ENCODE assay signal across 9 mouse cellular contexts in the genomic region with DNA sequence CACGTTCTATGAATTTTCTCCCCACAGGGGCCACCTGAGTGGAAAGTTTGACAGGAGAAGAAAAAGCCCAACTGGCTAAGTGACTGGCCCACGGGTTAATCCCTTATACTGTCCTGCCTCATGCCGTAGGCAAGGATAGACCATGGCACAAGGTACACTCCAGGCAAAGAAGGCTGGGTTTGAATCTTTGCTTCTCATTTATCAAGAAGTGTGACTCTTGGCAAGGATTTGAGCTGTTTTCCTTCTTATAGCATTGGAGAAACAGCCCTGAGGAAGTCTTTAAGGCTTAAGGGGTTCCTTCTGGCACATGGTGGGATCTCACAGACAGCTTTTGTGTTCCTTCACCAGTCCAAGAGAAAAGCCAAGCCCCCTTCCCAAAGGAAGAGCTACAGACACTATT. TPM values are rescaled to one million over a fixed set of nuclear protein-coding genes. Genes with fewer than 3 reads are reported as not detected.
DNase-seq lines count a peak whose midpoint lies in the region; ATAC-seq and TF ChIP-seq lines count a peak whose summit lies in the region.
"Had no signal": no experiment of that assay in that cellular context is flagged by ENCODE, and none has a peak within 500 bp of the region (broad histone marks: within the 10 kb centered on the region; RNA-seq: fewer than 3 reads in every experiment).

No protein-coding gene starts in this region.

- H3K9me3 ChIP-seq in liver, embryonic 11.5 days (ENCODE audit: control insufficient read depth, low read length): no peaks in the 10 kb centered on the region
- H3K9me3 ChIP-seq in intestine, postnatal 0 days (ENCODE audit: control insufficient read depth): no peaks in the 10 kb centered on the region
- H3K9me3 ChIP-seq in stomach, embryonic 15.5 days: no peaks in the 10 kb centered on the region
- H3K9me3 ChIP-seq: hindbrain, embryonic 15.5 days had no signal

- no peak for DNase-seq in liver, embryonic 11.5 days (ENCODE audit: low spot score)
- DNase-seq in liver: no peak
- no peak for DNase-seq in embryo, embryonic 10 days (ENCODE audit: low spot score)

- no peaks in the 10 kb centered on the region for H3K27me3 ChIP-seq in liver, embryonic 11.5 days (replicated peaks; ENCODE audit: control insufficient read depth, insufficient read depth, low read length)
- no peaks in the 10 kb centered on the region for H3K27me3 ChIP-seq in intestine, postnatal 0 days (replicated peaks; ENCODE audit: control insufficient read depth, insufficient read depth, low read length)
- no peaks in the 10 kb centered on the region for H3K27me3 ChIP-seq in stomach, embryonic 15.5 days (replicated peaks)

- no peak overlapping the region for H3K27ac ChIP-seq in liver, embryonic 11.5 days (ENCODE audit: low read depth, low read length)
- no peak overlapping the region for H3K27ac ChIP-seq in bone marrow, adult 2 months (ENCODE audit: control insufficient read depth, insufficient read depth, low read depth, low read length, poor library complexity)
- no peak overlapping the region for H3K27ac ChIP-seq in intestine, postnatal 0 days (ENCODE audit: low read depth, low read length)
- no peak overlapping the region for H3K27ac ChIP-seq in stomach, embryonic 15.5 days
- H3K27ac ChIP-seq: hindbrain, embryonic 15.5 days; kidney, postnatal 0 days had no signal

- no peak for ATAC-seq in liver, embryonic 11.5 days (replicated peaks; ENCODE audit: low FRiP score)
- ATAC-seq in intestine, postnatal 0 days: no peak
- ATAC-seq in stomach, embryonic 15.5 days (ENCODE audit: insufficient read depth, low FRiP score, low read depth): no peak
- no peak for ATAC-seq in granulocyte monocyte progenitor cell, adult 5-6 weeks (replicated peaks; ENCODE audit: poor library complexity, severe bottlenecking)

- H3K4me3 ChIP-seq in liver, embryonic 11.5 days (ENCODE audit: low read depth, low read length): no peak overlapping the region
- H3K4me3 ChIP-seq in bone marrow, adult 2 months (replicated peaks; ENCODE audit: control insufficient read depth, low read depth, low read length): peak overlapping the region; percentile 28
- H3K4me3 ChIP-seq in intestine, postnatal 0 days (ENCODE audit: low read depth, low read length): no peak overlapping the region
- peak overlapping the region; percentile 76; the same call in 1 of the 2 replicates for H3K4me3 ChIP-seq in stomach, embryonic 15.5 days (replicated peaks)
- H3K4me3 ChIP-seq: hindbrain, embryonic 15.5 days had no signal

- H3K4me1 ChIP-seq in liver, embryonic 11.5 days (replicated peaks; ENCODE audit: control insufficient read depth, insufficient read depth, low read length): peaks cover 47% of the 10 kb centered on the region
- peaks cover 16% of the 10 kb centered on the region for H3K4me1 ChIP-seq in bone marrow, adult 2 months (ENCODE audit: control insufficient read depth, insufficient read depth, low read length)
- H3K4me1 ChIP-seq in intestine, postnatal 0 days (replicated peaks; ENCODE audit: control insufficient read depth, insufficient read depth, low read length): peaks cover 23% of the 10 kb centered on the region
- peaks cover 51% of the 10 kb centered on the region for H3K4me1 ChIP-seq in stomach, embryonic 15.5 days

- no peak for TF ChIP-seq CTCF in bone marrow, adult 2 months (IDR thresholded peaks at IDR 0.05; ENCODE audit: control insufficient read depth, insufficient read depth, low read length)
- TF ChIP-seq CTCF in intestine, postnatal 0 days (IDR thresholded peaks at IDR 0.05; ENCODE audit: low read depth): no peak

- H3K4me2 ChIP-seq in liver, embryonic 11.5 days: peak overlapping the region; percentile 99
- H3K4me2 ChIP-seq in intestine, postnatal 0 days (replicated peaks; ENCODE audit: low read depth): peak overlapping the region; percentile 94; the same call in 1 of the 2 replicates
- H3K4me2 ChIP-seq in stomach, embryonic 15.5 days: peak overlapping the region; percentile 98

- WGBS in liver, embryonic 11.5 days: 82% methylated on average over 3 of the region's 3 CpGs
- WGBS in bone marrow, adult 2 months: 71% methylated on average over 3 of the region's 3 CpGs
- WGBS in intestine, postnatal 0 days: 81% methylated on average over 3 of the region's 3 CpGs
- WGBS in stomach, embryonic 15.5 days: 77% methylated on average over 3 of the region's 3 CpGs

- no peak overlapping the region for H3K9ac ChIP-seq in liver, embryonic 11.5 days (ENCODE audit: low read depth, low read length)
- H3K9ac ChIP-seq in intestine, postnatal 0 days (ENCODE audit: low read depth, low read length): no peak overlapping the region
- H3K9ac ChIP-seq in stomach, embryonic 15.5 days: no peak overlapping the region
- H3K9ac ChIP-seq: hindbrain, embryonic 15.5 days had no signal

- no peaks in the 10 kb centered on the region for H3K36me3 ChIP-seq in liver, embryonic 11.5 days (ENCODE audit: control insufficient read depth, insufficient read depth, low read length)
- peaks cover under 1% of the 10 kb centered on the region; the same call in 1 of the 2 replicates for H3K36me3 ChIP-seq in intestine, postnatal 0 days (ENCODE audit: control insufficient read depth, insufficient read depth)
- no peaks in the 10 kb centered on the region for H3K36me3 ChIP-seq in stomach, embryonic 15.5 days
- H3K36me3 ChIP-seq: hindbrain, embryonic 15.5 days had no signal

- no peak for TF ChIP-seq POLR2A in bone marrow, adult 2 months (IDR thresholded peaks at IDR 0.05; ENCODE audit: borderline replicate concordance, control insufficient read depth, low read depth, low read length)

RNA-seq across cellular contexts. Expression of a gene that starts 1.5 kb away (rescaled TPM):
- 1.0 and 1.3 TPM in 2 replicates for polyA plus RNA-seq in liver, embryonic 11.5 days (2014; fragmentation: Nextera tagmentation; extraction: Ambion mirVana)
- 3.6 and 12.5 TPM in 2 replicates for polyA plus RNA-seq in bone marrow, adult 2 months (2011; ENCODE audit: insufficient read depth, insufficient read length, low replicate concordance, missing spikeins)
- polyA plus RNA-seq in intestine, postnatal 0 days (2015; fragmentation: Nextera tagmentation; extraction: Ambion mirVana): 1.3 and 1.5 TPM in 2 replicates
- polyA plus RNA-seq in stomach, embryonic 15.5 days (2015; fragmentation: Nextera tagmentation; extraction: Ambion mirVana): 1.3 and 1.5 TPM in 2 replicates
- total RNA-seq in granulocyte monocyte progenitor cell, adult 5-6 weeks (2014; fragmentation: Nextera tagmentation): 11.4 and 12.1 TPM in 2 replicates
- total RNA-seq in granulocyte monocyte progenitor cell, adult 5-6 weeks (2017): 2.6 and 2.8 TPM in 2 replicates

RNA-seq across cellular contexts. Expression of a gene that starts 41.3 kb away (rescaled TPM):
- polyA plus RNA-seq in liver, embryonic 11.5 days (2014; fragmentation: Nextera tagmentation; extraction: Ambion mirVana): 53.6 and 54.2 TPM in 2 replicates
- 25.1 and 39.9 TPM in 2 replicates for polyA plus RNA-seq in bone marrow, adult 2 months (2011; ENCODE audit: insufficient read depth, insufficient read length, low replicate concordance, missing spikeins)
- polyA plus RNA-seq in intestine, postnatal 0 days (2015; fragmentation: Nextera tagmentation; extraction: Ambion mirVana): 23.0 and 24.8 TPM in 2 replicates
- 45.9 and 52.1 TPM in 2 replicates for polyA plus RNA-seq in stomach, embryonic 15.5 days (2015; fragmentation: Nextera tagmentation; extraction: Ambion mirVana)
- 53.2 and 99.6 TPM in 2 replicates for total RNA-seq in granulocyte monocyte progenitor cell, adult 5-6 weeks (2014; fragmentation: Nextera tagmentation)
- 42.4 and 52.9 TPM in 2 replicates for total RNA-seq in granulocyte monocyte progenitor cell, adult 5-6 weeks (2017)

RNA-seq across cellular contexts. Expression of a gene that starts 59.7 kb away (rescaled TPM):
- 26.7 and 31.3 TPM in 2 replicates for polyA plus RNA-seq in liver, embryonic 11.5 days (2014; fragmentation: Nextera tagmentation; extraction: Ambion mirVana)
- polyA plus RNA-seq in bone marrow, adult 2 months (2011; ENCODE audit: insufficient read depth, insufficient read length, low replicate concordance, missing spikeins): 9.4 and 15.8 TPM in 2 replicates
- 13.6 and 15.5 TPM in 2 replicates for polyA plus RNA-seq in intestine, postnatal 0 days (2015; fragmentation: Nextera tagmentation; extraction: Ambion mirVana)
- 26.3 and 27.5 TPM in 2 replicates for polyA plus RNA-seq in stomach, embryonic 15.5 days (2015; fragmentation: Nextera tagmentation; extraction: Ambion mirVana)
- total RNA-seq in granulocyte monocyte progenitor cell, adult 5-6 weeks (2014; fragmentation: Nextera tagmentation): 23.9 and 28.5 TPM in 2 replicates
- total RNA-seq in granulocyte monocyte progenitor cell, adult 5-6 weeks (2017): 28.5 and 30.5 TPM in 2 replicates

Comparison
In these comparisons a context has a peak if more than half of its experiments do, and no peak if none do; other contexts are left out.
1. H3K4me3 ChIP-seq: peak in bone marrow, adult 2 months (single experiment) and stomach, embryonic 15.5 days (single experiment); none in liver, embryonic 11.5 days (single experiment) and intestine, postnatal 0 days (single experiment).
2. Peak in every context shown above with its lines, with median percentiles within 50 percentile points of each other: H3K4me2 ChIP-seq.